Mouse (Mus musculus) kidney, embryonic 14.5 days (tissue): ENCODE results near the gene Serping1. TPM values are rescaled to one million over a fixed set of nuclear protein-coding genes. Genes with fewer than 3 reads are reported as not detected.
"Not testable (repeated sequence)": the region's sequence is repeated elsewhere in the genome, so short reads cannot be mapped to it uniquely, and the experiment has no call there.

Source experiments
- ATAC-seq: fragments of 200-750 bp; cut with Nextera tagmentation; 2 replicates; pipeline ENCODE4 v1.8.0; 2017; ENCODE audit warnings: moderate number of reproducible peaks, mild to moderate bottlenecking, moderate TSS enrichment, moderate library complexity; ENCODE audit not compliant: low FRiP score, low TSS enrichment
- H3K27ac ChIP-seq: fragments of 300-500 bp; sonication (generic); 2 replicates; pipeline ENCODE4 v1.5.1; 2014; ENCODE audit warnings: low read depth, mild to moderate bottlenecking, low read length, moderate library complexity, mixed read lengths
- H3K27me3 ChIP-seq: fragments of 300-500 bp; sonication (generic); 2 replicates; pipeline ENCODE4 v1.6.1; 2014; ENCODE audit warnings: mild to moderate bottlenecking, low read length; ENCODE audit not compliant: control insufficient read depth, insufficient read depth
- H3K36me3 ChIP-seq: fragments of 300-500 bp; sonication (generic); 2 replicates; pipeline ENCODE4 v1.6.1; 2014; ENCODE audit warnings: low read length, mixed read lengths; ENCODE audit not compliant: control insufficient read depth, insufficient read depth
- H3K4me1 ChIP-seq: fragments of 300-500 bp; sonication (generic); 2 replicates; pipeline ENCODE4 v1.6.1; 2014; ENCODE audit warnings: low read length, mixed read lengths; ENCODE audit not compliant: control insufficient read depth, insufficient read depth
- H3K4me2 ChIP-seq: fragments of 300-500 bp; sonication (generic); replicated peaks from 2 replicates; pipeline ENCODE4 v1.6.1; 2014; ENCODE audit warnings: low read depth, mild to moderate bottlenecking, low read length
- H3K4me3 ChIP-seq: fragments of 300-500 bp; sonication (generic); 2 replicates; pipeline ENCODE4 v1.5.1; 2014; ENCODE audit warnings: mild to moderate bottlenecking, low read length
- H3K9ac ChIP-seq: fragments of 300-500 bp; sonication (generic); 2 replicates; pipeline ENCODE4 v1.6.1; 2014; ENCODE audit warnings: low read depth, mild to moderate bottlenecking, low read length, moderate library complexity
- H3K9me3 ChIP-seq: fragments of 300-500 bp; sonication (generic); 2 replicates; pipeline ENCODE4 v1.6.1; 2016; ENCODE audit warnings: low read length; ENCODE audit not compliant: control insufficient read depth
- WGBS: fragments of 180-500 bp; shearing (Covaris S2); extraction: QIAGEN DNeasy Blood & Tissue Kit; methylation state at CpG from one replicate; pipeline ENCODE4 v1.1.7; 2014; 5-methylcytosine and 5-hydroxymethylcytosine counted together
- polyA plus RNA-seq: library from polyadenylated mRNA; unstranded; fragments of >200 nt; fragmentation: Nextera tagmentation; extraction: Ambion mirVana; gene quantifications from 2 replicates; pipeline ENCODE4 v1.2.1, GENCODE M21; 2014

Serping1 gene
- polyA plus RNA-seq, 1 experiment from 2014 or later: 81.7 TPM

GRCm38 (mm10) chr2:84806546-84806945, 31.3 kb upstream of the Serping1 start:
- Histone ChIP-seq H3K4me1 (peaks cover 5% of the 10 kb centered on the region; the same call in 1 of the 2 replicates), H3K4me3 (no peak overlapping the region), H3K9ac (no peak overlapping the region), H3K27me3 (no peaks in the 10 kb centered on the region), H3K36me3 (no peaks in the 10 kb centered on the region), H3K27ac (no peak overlapping the region), H3K4me2 (no peak overlapping the region), H3K9me3 (no peaks in the 10 kb centered on the region)
- 51% methylated on average over 5 of the region's 5 CpGs for WGBS
- no peak for ATAC-seq

- Histone ChIP-seq H3K36me3 (no peaks in the 10 kb centered on the region), H3K4me1 (no peaks in the 10 kb centered on the region), H3K4me2 (no peak overlapping the region), H3K27me3 (no peaks in the 10 kb centered on the region), H3K9ac (no peak overlapping the region), H3K9me3 (no peaks in the 10 kb centered on the region), H3K27ac (no peak overlapping the region), H3K4me3 (no peak overlapping the region)
- WGBS: 86% methylated on average over 7 of the region's 7 CpGs
- ATAC-seq: no peak
These were observed 28.7 kb upstream of the Serping1 start for GRCm38 (mm10) chr2:84803963-84804362.

- H3K36me3 ChIP-seq, H3K9ac ChIP-seq, H3K27me3 ChIP-seq, H3K4me1 ChIP-seq, H3K27ac ChIP-seq, H3K4me2 ChIP-seq, H3K9me3 ChIP-seq, ATAC-seq, H3K4me3 ChIP-seq: not testable (repeated sequence)
- WGBS: 89% methylated on average over 4 of the region's 5 CpGs
These were observed 26.0 kb upstream of the Serping1 start for GRCm38 (mm10) chr2:84801223-84801622.

- Histone ChIP-seq H3K4me1 (0 out of 2 replicates have a peak, but pooled peaks cover 4% of the 10 kb centered on the region), H3K36me3 (no peaks in the 10 kb centered on the region), H3K9ac (no peak overlapping the region), H3K27ac (no peak overlapping the region), H3K9me3 (peaks cover 2% of the 10 kb centered on the region; the same call in 1 of the 2 replicates), H3K4me2 (no peak overlapping the region), H3K27me3 (no peaks in the 10 kb centered on the region), H3K4me3 (no peak overlapping the region)
- WGBS: 74% methylated on average over 4 of the region's 4 CpGs
- no peak for ATAC-seq
These were observed 25.1 kb upstream of the Serping1 start for GRCm38 (mm10) chr2:84800304-84800703.

GRCm38 (mm10) chr2:84799041-84799561, 23.9 kb upstream of the Serping1 start:
- Histone ChIP-seq H3K9me3 (peaks cover 6% of the 10 kb centered on the region; the same call in 1 of the 2 replicates), H3K4me3 (peak overlapping the region; percentile 53), H3K36me3 (no peaks in the 10 kb centered on the region), H3K4me2 (peak overlapping the region; percentile 87), H3K4me1 (0 out of 2 replicates have a peak, but pooled peaks cover 4% of the 10 kb centered on the region), H3K27me3 (no peaks in the 10 kb centered on the region), H3K27ac (no peak overlapping the region), H3K9ac (peak overlapping the region; percentile 49; the same call in 1 of the 2 replicates)
- WGBS: under 1% methylated on average over 16 of the region's 16 CpGs
- ATAC-seq: peak; percentile 79

GRCm38 (mm10) chr2:84798493-84798921, 23.3 kb upstream of the Serping1 start, which contains the start of gene Ube2l6:
Ube2l6 (plus strand) TSS chr2:84798828.
- H3K9ac ChIP-seq: peak within 1 kb of the TSS; percentile 49; the same call in 1 of the 2 replicates
- H3K9me3 ChIP-seq: peaks cover 6% of the 10 kb centered on the region; the same call in 1 of the 2 replicates
- peak within 1 kb of the TSS; percentile 87 for H3K4me2 ChIP-seq
- H3K4me3 ChIP-seq: peak within 1 kb of the TSS; percentile 53
- ATAC-seq: peak; percentile 77
- no peaks in the 10 kb centered on the region for H3K36me3 ChIP-seq
- WGBS: 2% methylated on average over 21 of the region's 21 CpGs
- H3K27ac ChIP-seq: no peak within 1 kb of the TSS
- H3K4me1 ChIP-seq: 0 out of 2 replicates have a peak, but pooled peaks cover 4% of the 10 kb centered on the region
- no peaks in the 10 kb centered on the region for H3K27me3 ChIP-seq

GRCm38 (mm10) chr2:84797833-84798492, 22.7 kb upstream of the Serping1 start:
- H3K27ac ChIP-seq: no peak overlapping the region

GRCm38 (mm10) chr2:84793871-84794270, 18.6 kb upstream of the Serping1 start:
- H3K4me2 ChIP-seq: no peak overlapping the region
- H3K9me3 ChIP-seq: peaks cover 6% of the 10 kb centered on the region; the same call in 1 of the 2 replicates
- no peaks in the 10 kb centered on the region for H3K27me3 ChIP-seq
- WGBS: 88% methylated on average over 3 of the region's 3 CpGs
- H3K4me1 ChIP-seq: 0 out of 2 replicates have a peak, but pooled peaks cover 4% of the 10 kb centered on the region
- H3K9ac ChIP-seq: no peak overlapping the region
- no peak for ATAC-seq
- no peak overlapping the region for H3K27ac ChIP-seq
- no peak overlapping the region for H3K4me3 ChIP-seq
- H3K36me3 ChIP-seq: no peaks in the 10 kb centered on the region

More at GRCm38 (mm10) chr2:84797833-84798492, 22.7 kb upstream of the Serping1 start:
- 0 out of 2 replicates have a peak, but pooled peaks cover 4% of the 10 kb centered on the region for H3K4me1 ChIP-seq
- peak; percentile 57 for ATAC-seq
- H3K9me3 ChIP-seq: peaks cover 6% of the 10 kb centered on the region; the same call in 1 of the 2 replicates
- no peaks in the 10 kb centered on the region for H3K27me3 ChIP-seq
- no peaks in the 10 kb centered on the region for H3K36me3 ChIP-seq
- H3K4me2 ChIP-seq: peak overlapping the region; percentile 87
- WGBS: 11% methylated on average over 13 of the region's 13 CpGs
- peak overlapping the region; percentile 49; the same call in 1 of the 2 replicates for H3K9ac ChIP-seq
- peak overlapping the region; percentile 53 for H3K4me3 ChIP-seq

GRCm38 (mm10) chr2:84793154-84793553, 17.9 kb upstream of the Serping1 start:
- peaks cover 6% of the 10 kb centered on the region; the same call in 1 of the 2 replicates for H3K9me3 ChIP-seq
- H3K27ac ChIP-seq: no peak overlapping the region
- H3K4me3 ChIP-seq: no peak overlapping the region
- no peak overlapping the region for H3K4me2 ChIP-seq
- whole genome bisulfite sequencing: 83% methylated on average over 3 of the region's 3 CpGs
- ATAC-seq: no peak
- 0 out of 2 replicates have a peak, but pooled peaks cover 4% of the 10 kb centered on the region for H3K4me1 ChIP-seq
- no peaks in the 10 kb centered on the region for H3K27me3 ChIP-seq
- no peak overlapping the region for H3K9ac ChIP-seq
- no peaks in the 10 kb centered on the region for H3K36me3 ChIP-seq
